Mouse (Mus musculus) kidney, adult 2 months (tissue): ENCODE measurements around the gene L1td1. TPM values are rescaled to one million over a fixed set of nuclear protein-coding genes. Genes with fewer than 3 reads are reported as not detected.

Source experiments
- DNase-seq: peaks from one replicate; pipeline ENCODE4 v3.0.0; 2021
- H3K27ac ChIP-seq: fragments of 200-500 bp; 2 replicates; pipeline ENCODE4 v1.5.1; 2012; ENCODE audit warnings: low read depth, low read length, control low read depth, inconsistent platforms; ENCODE audit not compliant: insufficient read depth
- H3K27me3 ChIP-seq: fragments of 200-500 bp; replicated peaks from 2 replicates; pipeline ENCODE4 v1.6.1; 2012; ENCODE audit warnings: mild to moderate bottlenecking, moderate library complexity, low read length, inconsistent platforms; ENCODE audit not compliant: control insufficient read depth, insufficient read depth
- H3K36me3 ChIP-seq: fragments of 200-500 bp; 2 replicates; pipeline ENCODE4 v1.6.1; 2012; ENCODE audit warnings: mild to moderate bottlenecking, moderate library complexity, low read length, inconsistent platforms; ENCODE audit not compliant: control insufficient read depth, insufficient read depth
- H3K4me1 ChIP-seq: fragments of 200-500 bp; 2 replicates; pipeline ENCODE4 v1.6.1; 2011; ENCODE audit warnings: low read length; ENCODE audit not compliant: control insufficient read depth, insufficient read depth
- H3K4me3 ChIP-seq: fragments of 200-500 bp; 2 replicates; pipeline ENCODE4 v1.5.1; 2011; ENCODE audit warnings: mild to moderate bottlenecking, low read depth, low read length, control low read depth; ENCODE audit not compliant: insufficient read depth
- CTCF ChIP-seq: fragments of 200-500 bp; conservative IDR thresholded peaks from 2 replicates; pipeline ENCODE4 v1.5.1; 2011; ENCODE audit warnings: low read depth, mild to moderate bottlenecking, control low read depth, low read length, moderate library complexity, mixed read lengths; ENCODE audit not compliant: insufficient read depth, insufficient read length
- POLR2A ChIP-seq: fragments of 200-500 bp; IDR thresholded peaks from one replicate; pipeline ENCODE4 v1.6.1; 2011; ENCODE audit warnings: low read depth, low read length, control low read depth
- WGBS: fragments of 180-500 bp; shearing (Covaris S2); methylation state at CpG from one replicate; pipeline ENCODE4 v1.1.7; 2018; 5-methylcytosine and 5-hydroxymethylcytosine counted together
- polyA plus RNA-seq: library from polyadenylated mRNA; depleted of rRNA; stranded (reverse); fragments of >200 nt; gene quantifications from 2 replicates; pipeline ENCODE4 v1.2.3, GENCODE M21; 2012

L1td1 gene
- polyA plus RNA-seq, 1 experiment, result not detected

- 81% methylated on average over 4 of the region's 4 CpGs for WGBS
- no peaks in the 10 kb centered on the region for H3K36me3 ChIP-seq
- no peak overlapping the region for H3K27ac ChIP-seq
- no peaks in the 10 kb centered on the region for H3K27me3 ChIP-seq
- no peak for TF ChIP-seq CTCF
- TF ChIP-seq POLR2A, result no peak
- DNase-seq, result no peak
- peaks cover 14% of the 10 kb centered on the region; the same call in 1 of the 2 replicates for H3K4me1 ChIP-seq
- no peak overlapping the region for H3K4me3 ChIP-seq
These were observed 28.6 kb upstream of the L1td1 start for GRCm38 (mm10) chr4:98697932-98698331.

GRCm38 (mm10) chr4:98698921-98699320 is 27.6 kb upstream of the L1td1 start:
- Histone ChIP-seq H3K27ac (no peak overlapping the region), H3K27me3 (no peaks in the 10 kb centered on the region), H3K4me3 (no peak overlapping the region), H3K36me3 (no peaks in the 10 kb centered on the region), H3K4me1 (peaks cover 7% of the 10 kb centered on the region; the same call in 1 of the 2 replicates)
- no peak for TF ChIP-seq CTCF
- TF ChIP-seq POLR2A, result no peak
- DNase-seq, result no peak
- 47% methylated on average over 3 of the region's 3 CpGs for WGBS

GRCm38 (mm10) chr4:98700156-98700555 is 26.4 kb upstream of the L1td1 start:
- Histone ChIP-seq H3K27me3 (no peaks in the 10 kb centered on the region), H3K36me3 (no peaks in the 10 kb centered on the region), H3K4me1 (peaks cover 5% of the 10 kb centered on the region; the same call in 1 of the 2 replicates), H3K4me3 (no peak overlapping the region), H3K27ac (0 out of 2 replicates have a peak overlapping the region, but pooled peaks have one; percentile 26)
- DNase-seq, result peak; percentile 67
- TF ChIP-seq CTCF, result no peak
- TF ChIP-seq POLR2A, result no peak
- WGBS, result 66% methylated on average over 3 of the region's 3 CpGs

GRCm38 (mm10) chr4:98702201-98702894 is 24.2 kb upstream of the L1td1 start:
- Histone ChIP-seq H3K27ac (no peak overlapping the region), H3K4me3 (no peak overlapping the region), H3K27me3 (no peaks in the 10 kb centered on the region), H3K36me3 (no peaks in the 10 kb centered on the region), H3K4me1 (peaks cover 5% of the 10 kb centered on the region; the same call in 1 of the 2 replicates)
- DNase-seq, result peak; percentile 69
- 29% methylated on average over 12 of the region's 12 CpGs for WGBS
- TF ChIP-seq POLR2A (no peak), CTCF (peak; percentile 91)

GRCm38 (mm10) chr4:98710891-98711290 is 15.6 kb upstream of the L1td1 start:
- no peak for DNase-seq
- H3K36me3 ChIP-seq, result no peaks in the 10 kb centered on the region
- TF ChIP-seq CTCF (no peak), POLR2A (no peak)
- no peaks in the 10 kb centered on the region for H3K4me1 ChIP-seq
- H3K27ac ChIP-seq, result no peak overlapping the region
- no peak overlapping the region for H3K4me3 ChIP-seq
- WGBS, result 94% methylated on average over 8 of the region's 8 CpGs
- H3K27me3 ChIP-seq, result no peaks in the 10 kb centered on the region

GRCm38 (mm10) chr4:98717735-98718546 is 8.6 kb upstream of the L1td1 start:
- TF ChIP-seq CTCF, result no peak
- no peak for TF ChIP-seq POLR2A
- H3K27me3 ChIP-seq, result no peaks in the 10 kb centered on the region
- no peaks in the 10 kb centered on the region for H3K4me1 ChIP-seq
- H3K27ac ChIP-seq, result no peak overlapping the region
- 88% methylated on average over 17 of the region's 17 CpGs for WGBS
- no peak overlapping the region for H3K4me3 ChIP-seq
- H3K36me3 ChIP-seq, result no peaks in the 10 kb centered on the region
- DNase-seq, result no peak

- Histone ChIP-seq H3K4me3 (no peak overlapping the region), H3K27me3 (no peaks in the 10 kb centered on the region), H3K27ac (no peak overlapping the region), H3K36me3 (no peaks in the 10 kb centered on the region), H3K4me1 (no peaks in the 10 kb centered on the region)
- DNase-seq, result no peak
- 84% methylated on average over 10 of the region's 10 CpGs for WGBS
- TF ChIP-seq POLR2A (no peak), CTCF (no peak)
These were observed 8.0 kb upstream of the L1td1 start for GRCm38 (mm10) chr4:98718547-98718917.
